Mouse (Mus musculus): ENCODE data around the gene Grip1. TPM values are rescaled to one million over a fixed set of nuclear protein-coding genes. Genes with fewer than 3 reads are reported as not detected.

Gene Grip1
- polyA plus RNA-seq, 1 experiment from 2014 or later, result 4.9 TPM

DNA sequence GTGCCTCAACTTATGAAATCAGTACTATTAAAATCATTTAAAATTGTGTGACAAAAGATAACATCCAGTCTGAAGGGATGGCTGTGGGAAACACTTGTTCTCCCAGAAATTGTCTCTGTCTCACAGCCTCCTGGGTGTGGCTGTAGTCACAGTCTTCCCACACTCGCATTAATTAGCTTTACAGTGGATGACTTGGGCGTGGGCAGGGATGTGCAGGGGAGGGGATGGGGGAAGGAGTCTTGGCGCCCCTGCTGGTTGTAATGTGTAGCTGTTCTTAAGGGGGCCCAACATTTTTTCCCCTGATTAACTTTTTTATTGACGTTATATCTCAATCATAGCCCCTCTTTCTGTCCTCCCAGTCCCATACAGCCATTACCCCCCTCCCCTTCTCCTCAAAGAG lies 360.5 kb downstream of the Grip1 start:
- Histone ChIP-seq H3K27me3 (ENCODE audit: control insufficient read depth, insufficient read depth, low read length) (no peaks in the 10 kb centered on the region), H3K27ac (ENCODE audit: low read depth, low read length) (no peak overlapping the region), H3K4me2 (no peak overlapping the region), H3K9ac (ENCODE audit: low read depth, low read length) (no peak overlapping the region), H3K4me3 (ENCODE audit: low read depth, low read length) (no peak overlapping the region), H3K9me3 (replicated peaks; ENCODE audit: control insufficient read depth, low read length) (no peaks in the 10 kb centered on the region), H3K36me3 (ENCODE audit: control insufficient read depth, insufficient read depth, low read length) (no peaks in the 10 kb centered on the region), H3K4me1 (ENCODE audit: control insufficient read depth, insufficient read depth, low read length) (peaks cover 12% of the 10 kb centered on the region)
- no peak for ATAC-seq (replicated peaks; ENCODE audit: insufficient number of reproducible peaks, low FRiP score, low TSS enrichment)
- 72% methylated on average over 4 of the region's 4 CpGs for WGBS (ENCODE audit: insufficient replicate concordance)

DNA sequence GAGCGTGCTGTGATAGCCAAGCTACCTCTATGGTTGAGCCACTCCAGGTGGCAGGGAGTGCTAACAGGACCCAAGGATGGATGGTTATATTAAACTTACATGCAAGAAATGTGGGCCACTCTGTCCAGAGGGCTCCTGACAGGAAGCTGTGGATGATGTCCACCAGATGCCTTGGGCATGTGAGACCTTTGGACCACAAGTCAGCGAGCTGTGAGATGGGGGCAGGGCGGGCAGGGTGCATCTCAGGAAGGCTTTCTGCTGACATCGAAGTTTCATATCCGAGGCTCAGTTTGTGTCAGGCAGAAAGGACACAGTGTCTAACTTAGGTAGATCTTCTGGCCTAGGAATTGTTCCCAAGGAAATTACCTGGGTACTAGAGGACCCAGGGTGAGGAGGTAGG lies 362.4 kb downstream of the Grip1 start:
- Histone ChIP-seq H3K27ac (ENCODE audit: low read depth, low read length) (no peak overlapping the region), H3K4me2 (no peak overlapping the region), H3K9me3 (replicated peaks; ENCODE audit: control insufficient read depth, low read length) (no peaks in the 10 kb centered on the region), H3K27me3 (ENCODE audit: control insufficient read depth, insufficient read depth, low read length) (no peaks in the 10 kb centered on the region), H3K4me1 (ENCODE audit: control insufficient read depth, insufficient read depth, low read length) (peaks cover 15% of the 10 kb centered on the region), H3K9ac (ENCODE audit: low read depth, low read length) (no peak overlapping the region), H3K36me3 (ENCODE audit: control insufficient read depth, insufficient read depth, low read length) (no peaks in the 10 kb centered on the region), H3K4me3 (ENCODE audit: low read depth, low read length) (no peak overlapping the region)
- ATAC-seq (replicated peaks; ENCODE audit: insufficient number of reproducible peaks, low FRiP score, low TSS enrichment), result no peak
- 34% methylated on average over 5 of the region's 5 CpGs for WGBS (ENCODE audit: insufficient replicate concordance)

GRCm38 (mm10) chr10:119818381-119818780 lies 364.8 kb downstream of the Grip1 start:
- Histone ChIP-seq H3K9ac (ENCODE audit: low read depth, low read length) (no peak overlapping the region), H3K4me3 (ENCODE audit: low read depth, low read length) (no peak overlapping the region), H3K36me3 (ENCODE audit: control insufficient read depth, insufficient read depth, low read length) (no peaks in the 10 kb centered on the region), H3K27ac (ENCODE audit: low read depth, low read length) (no peak overlapping the region), H3K27me3 (ENCODE audit: control insufficient read depth, insufficient read depth, low read length) (no peaks in the 10 kb centered on the region), H3K4me2 (no peak overlapping the region), H3K9me3 (replicated peaks; ENCODE audit: control insufficient read depth, low read length) (no peaks in the 10 kb centered on the region), H3K4me1 (ENCODE audit: control insufficient read depth, insufficient read depth, low read length) (peaks cover 15% of the 10 kb centered on the region)
- 41% methylated on average over 5 of the region's 5 CpGs for WGBS (ENCODE audit: insufficient replicate concordance)
- ATAC-seq (replicated peaks; ENCODE audit: insufficient number of reproducible peaks, low FRiP score, low TSS enrichment), result no peak

- Histone ChIP-seq H3K4me2 (peak overlapping the region; percentile 67), H3K27ac (ENCODE audit: low read depth, low read length) (no peak overlapping the region), H3K9ac (ENCODE audit: low read depth, low read length) (peak overlapping the region; percentile 43; the same call in 1 of the 2 replicates), H3K36me3 (ENCODE audit: control insufficient read depth, insufficient read depth, low read length) (no peaks in the 10 kb centered on the region), H3K27me3 (ENCODE audit: control insufficient read depth, insufficient read depth, low read length) (no peaks in the 10 kb centered on the region), H3K4me1 (ENCODE audit: control insufficient read depth, insufficient read depth, low read length) (peaks cover 15% of the 10 kb centered on the region), H3K9me3 (replicated peaks; ENCODE audit: control insufficient read depth, low read length) (no peaks in the 10 kb centered on the region), H3K4me3 (ENCODE audit: low read depth, low read length) (peak overlapping the region; percentile 35)
- WGBS (ENCODE audit: insufficient replicate concordance), result 32% methylated on average over 17 of the region's 17 CpGs
- ATAC-seq (replicated peaks; ENCODE audit: insufficient number of reproducible peaks, low FRiP score, low TSS enrichment), result no peak
Observed at GRCm38 (mm10) chr10:119819102-119819681, 365.6 kb downstream of the Grip1 start.

GRCm38 (mm10) chr10:119819740-119820139 lies 366.1 kb downstream of the Grip1 start:
- peak overlapping the region; percentile 35 for H3K4me3 ChIP-seq (ENCODE audit: low read depth, low read length)
- WGBS (ENCODE audit: insufficient replicate concordance), result 37% methylated on average over 5 of the region's 5 CpGs

DNA sequence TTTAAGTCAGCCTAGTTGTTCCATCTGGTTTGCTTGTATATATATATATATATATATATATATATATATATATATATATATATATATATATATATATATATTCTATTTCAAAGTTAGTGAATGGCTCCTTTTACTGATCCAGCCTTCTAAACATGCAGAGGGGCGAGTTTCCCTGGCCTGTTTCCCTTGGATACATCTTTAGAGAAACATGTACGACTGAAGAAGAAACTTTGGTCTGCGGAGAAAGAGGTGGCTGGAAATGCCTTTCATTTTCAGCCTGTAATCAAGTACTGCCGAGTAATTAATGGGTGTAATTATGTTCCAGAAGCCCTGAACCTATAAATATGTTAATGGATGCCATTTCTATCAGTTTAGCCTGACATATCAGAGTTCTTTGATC lies 366.8 kb downstream of the Grip1 start:
- H3K36me3 ChIP-seq (ENCODE audit: control insufficient read depth, insufficient read depth, low read length), result no peaks in the 10 kb centered on the region
- H3K4me1 ChIP-seq (ENCODE audit: control insufficient read depth, insufficient read depth, low read length), result peaks cover 15% of the 10 kb centered on the region
- no peaks in the 10 kb centered on the region for H3K9me3 ChIP-seq (replicated peaks; ENCODE audit: control insufficient read depth, low read length)
- no peak overlapping the region for H3K4me2 ChIP-seq
- 78% methylated on average over 4 of the region's 4 CpGs for WGBS (ENCODE audit: insufficient replicate concordance)
- no peak for ATAC-seq (replicated peaks; ENCODE audit: insufficient number of reproducible peaks, low FRiP score, low TSS enrichment)
- H3K4me3 ChIP-seq (ENCODE audit: low read depth, low read length), result no peak overlapping the region
- no peak overlapping the region for H3K9ac ChIP-seq (ENCODE audit: low read depth, low read length)
- H3K27ac ChIP-seq (ENCODE audit: low read depth, low read length), result no peak overlapping the region
- H3K27me3 ChIP-seq (ENCODE audit: control insufficient read depth, insufficient read depth, low read length), result no peaks in the 10 kb centered on the region

More at GRCm38 (mm10) chr10:119819740-119820139, 366.1 kb downstream of the Grip1 start:
- Histone ChIP-seq H3K27me3 (ENCODE audit: control insufficient read depth, insufficient read depth, low read length) (no peaks in the 10 kb centered on the region), H3K9me3 (replicated peaks; ENCODE audit: control insufficient read depth, low read length) (no peaks in the 10 kb centered on the region), H3K27ac (ENCODE audit: low read depth, low read length) (no peak overlapping the region), H3K4me2 (peak overlapping the region; percentile 67), H3K36me3 (ENCODE audit: control insufficient read depth, insufficient read depth, low read length) (no peaks in the 10 kb centered on the region), H3K4me1 (ENCODE audit: control insufficient read depth, insufficient read depth, low read length) (peaks cover 15% of the 10 kb centered on the region), H3K9ac (ENCODE audit: low read depth, low read length) (peak overlapping the region; percentile 43; the same call in 1 of the 2 replicates)
- no peak for ATAC-seq (replicated peaks; ENCODE audit: insufficient number of reproducible peaks, low FRiP score, low TSS enrichment)

DNA sequence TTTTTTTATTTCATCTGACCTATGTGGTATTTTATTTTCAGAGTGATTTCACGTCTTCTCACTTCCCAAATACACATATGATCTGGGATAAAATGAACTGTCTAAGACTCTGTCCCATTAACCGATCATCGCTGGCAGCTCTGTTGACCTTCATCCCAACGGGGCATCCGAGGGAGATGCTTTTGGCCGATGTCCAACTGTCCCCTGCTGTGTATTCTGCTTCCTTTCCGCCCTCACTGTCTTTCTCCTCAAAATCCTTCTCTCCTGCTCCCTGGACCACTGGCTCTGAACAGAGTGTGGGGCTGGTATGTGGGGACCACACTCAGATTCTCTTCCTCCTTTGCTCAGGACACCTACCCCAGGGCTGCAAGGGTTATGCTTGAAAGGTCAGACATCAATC lies 370.1 kb downstream of the Grip1 start:
- no peak overlapping the region for H3K4me2 ChIP-seq
- no peak overlapping the region for H3K9ac ChIP-seq (ENCODE audit: low read depth, low read length)
- H3K36me3 ChIP-seq (ENCODE audit: control insufficient read depth, insufficient read depth, low read length), result no peaks in the 10 kb centered on the region
- H3K9me3 ChIP-seq (replicated peaks; ENCODE audit: control insufficient read depth, low read length), result no peaks in the 10 kb centered on the region
- no peak overlapping the region for H3K4me3 ChIP-seq (ENCODE audit: low read depth, low read length)
- H3K27ac ChIP-seq (ENCODE audit: low read depth, low read length), result no peak overlapping the region
- no peaks in the 10 kb centered on the region for H3K27me3 ChIP-seq (ENCODE audit: control insufficient read depth, insufficient read depth, low read length)
- H3K4me1 ChIP-seq (ENCODE audit: control insufficient read depth, insufficient read depth, low read length), result peaks cover 7% of the 10 kb centered on the region
- ATAC-seq (replicated peaks; ENCODE audit: insufficient number of reproducible peaks, low FRiP score, low TSS enrichment), result no peak
- WGBS (ENCODE audit: insufficient replicate concordance), result 64% methylated on average over 7 of the region's 7 CpGs

GRCm38 (mm10) chr10:119824521-119824920 lies 370.9 kb downstream of the Grip1 start:
- no peak overlapping the region for H3K4me2 ChIP-seq
- H3K27ac ChIP-seq (ENCODE audit: low read depth, low read length), result no peak overlapping the region
- H3K27me3 ChIP-seq (ENCODE audit: control insufficient read depth, insufficient read depth, low read length), result no peaks in the 10 kb centered on the region
- no peak for ATAC-seq (replicated peaks; ENCODE audit: insufficient number of reproducible peaks, low FRiP score, low TSS enrichment)
- 0 out of 2 replicates have a peak, but pooled peaks cover under 1% of the 10 kb centered on the region for H3K4me1 ChIP-seq (ENCODE audit: control insufficient read depth, insufficient read depth, low read length)
- no peaks in the 10 kb centered on the region for H3K9me3 ChIP-seq (replicated peaks; ENCODE audit: control insufficient read depth, low read length)
- 36% methylated on average over 11 of the region's 11 CpGs for WGBS (ENCODE audit: insufficient replicate concordance)
- no peak overlapping the region for H3K4me3 ChIP-seq (ENCODE audit: low read depth, low read length)
- H3K36me3 ChIP-seq (ENCODE audit: control insufficient read depth, insufficient read depth, low read length), result no peaks in the 10 kb centered on the region
- H3K9ac ChIP-seq (ENCODE audit: low read depth, low read length), result no peak overlapping the region

GRCm38 (mm10) chr10:119830388-119830956 lies 376.8 kb downstream of the Grip1 start:
- no peak for ATAC-seq (replicated peaks; ENCODE audit: insufficient number of reproducible peaks, low FRiP score, low TSS enrichment)
- 76% methylated on average over 6 of the region's 6 CpGs for WGBS (ENCODE audit: insufficient replicate concordance)
- H3K36me3 ChIP-seq (ENCODE audit: control insufficient read depth, insufficient read depth, low read length), result no peaks in the 10 kb centered on the region
- H3K4me2 ChIP-seq, result no peak overlapping the region
- H3K27me3 ChIP-seq (ENCODE audit: control insufficient read depth, insufficient read depth, low read length), result no peaks in the 10 kb centered on the region
- H3K9ac ChIP-seq (ENCODE audit: low read depth, low read length), result no peak overlapping the region
- H3K4me3 ChIP-seq (ENCODE audit: low read depth, low read length), result no peak overlapping the region
- H3K9me3 ChIP-seq (replicated peaks; ENCODE audit: control insufficient read depth, low read length), result peaks cover 5% of the 10 kb centered on the region; the same call in 1 of the 2 replicates
- no peak overlapping the region for H3K27ac ChIP-seq (ENCODE audit: low read depth, low read length)
- peaks cover 4% of the 10 kb centered on the region; the same call in 1 of the 2 replicates for H3K4me1 ChIP-seq (ENCODE audit: control insufficient read depth, insufficient read depth, low read length)

Data from heart, embryonic 11.5 days (tissue).